Mouse (Mus musculus) limb, embryonic 15.5 days (tissue): ENCODE measurements around the gene Cask. TPM values are rescaled to one million over a fixed set of nuclear protein-coding genes. Genes with fewer than 3 reads are reported as not detected.
"Not testable (repeated sequence)": the region's sequence is repeated elsewhere in the genome, so short reads cannot be mapped to it uniquely, and the experiment has no call there.

Experiments used
- ATAC-seq: fragments of 200-750 bp; cut with Nextera tagmentation; 2 replicates; pipeline ENCODE4 v1.8.0; 2017; ENCODE audit warnings: low read depth, moderate TSS enrichment; ENCODE audit not compliant: insufficient number of reproducible peaks, low FRiP score, low TSS enrichment
- H3K27ac ChIP-seq: fragments of 300-500 bp; sonication (generic); 2 replicates; pipeline ENCODE4 v1.5.1; 2015; ENCODE audit warnings: moderate library complexity, mild to moderate bottlenecking, inconsistent platforms
- H3K27me3 ChIP-seq: fragments of 300-500 bp; sonication (generic); 2 replicates; pipeline ENCODE4 v1.6.1; 2015; ENCODE audit warnings: inconsistent platforms
- H3K36me3 ChIP-seq: fragments of 300-500 bp; sonication (generic); 2 replicates; pipeline ENCODE4 v1.6.1; 2015; ENCODE audit warnings: inconsistent platforms
- H3K4me1 ChIP-seq: fragments of 300-500 bp; sonication (generic); 2 replicates; pipeline ENCODE4 v1.6.1; 2015; ENCODE audit warnings: inconsistent platforms
- H3K4me2 ChIP-seq: fragments of 300-500 bp; sonication (generic); 2 replicates; pipeline ENCODE4 v1.6.1; 2015; ENCODE audit warnings: mild to moderate bottlenecking, inconsistent platforms
- H3K4me3 ChIP-seq: fragments of 300-500 bp; sonication (generic); 2 replicates; pipeline ENCODE4 v1.5.1; 2015; ENCODE audit warnings: mild to moderate bottlenecking, inconsistent platforms
- H3K9ac ChIP-seq: fragments of 300-500 bp; sonication (generic); 2 replicates; pipeline ENCODE4 v1.6.1; 2015; ENCODE audit warnings: inconsistent platforms
- H3K9me3 ChIP-seq: fragments of 300-500 bp; sonication (generic); 2 replicates; pipeline ENCODE4 v1.6.1; 2016; ENCODE audit warnings: inconsistent platforms
- WGBS: fragments of 180-500 bp; shearing (Covaris S2); methylation state at CpG from one replicate; pipeline ENCODE4 v1.1.7; 2015; 5-methylcytosine and 5-hydroxymethylcytosine counted together
- polyA plus RNA-seq: library from polyadenylated mRNA; unstranded; fragments of >200 nt; fragmentation: Nextera tagmentation; extraction: Ambion mirVana; gene quantifications from 2 replicates; pipeline ENCODE4 v1.2.1, GENCODE M21; 2015

The Cask gene
- polyA plus RNA-seq, 1 experiment from 2014 or later, result 18.9 TPM

- no peak for ATAC-seq
- H3K4me1 ChIP-seq, result no peaks in the 10 kb centered on the region
- WGBS, result 83% methylated on average over 1 of the region's 1 CpGs
- no peaks in the 10 kb centered on the region for H3K9me3 ChIP-seq
- H3K4me3 ChIP-seq, result no peak overlapping the region
- no peaks in the 10 kb centered on the region for H3K27me3 ChIP-seq
- no peaks in the 10 kb centered on the region for H3K36me3 ChIP-seq
- H3K9ac ChIP-seq, result no peak overlapping the region
- H3K27ac ChIP-seq, result no peak overlapping the region
- H3K4me2 ChIP-seq, result no peak overlapping the region
Measured at GRCm38 (mm10) chrX:13822792-13823191, 28.4 kb downstream of the Cask start.

DNA sequence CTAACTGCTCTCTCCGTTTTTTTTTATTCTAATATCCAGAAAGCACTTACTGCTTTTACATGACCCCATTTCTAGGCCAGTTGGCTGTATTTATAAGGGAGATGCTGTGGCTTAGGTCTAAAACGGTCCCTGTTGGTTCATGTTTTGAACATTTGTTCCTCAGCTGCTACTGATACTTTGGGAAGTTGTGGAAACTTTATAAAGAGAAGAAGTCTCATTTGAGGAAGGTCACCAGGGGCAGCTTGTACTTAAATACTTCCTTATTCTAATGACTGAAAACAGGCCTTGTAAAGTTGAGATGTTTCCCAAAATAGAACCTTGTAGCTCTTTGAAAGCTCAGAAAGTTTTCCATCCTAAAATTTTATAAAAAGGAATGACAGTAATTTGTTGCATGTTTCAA lies 52.4 kb downstream of the Cask start:
- Histone ChIP-seq H3K9ac (no peak overlapping the region), H3K4me1 (no peaks in the 10 kb centered on the region), H3K36me3 (no peaks in the 10 kb centered on the region), H3K4me2 (no peak overlapping the region), H3K27me3 (no peaks in the 10 kb centered on the region), H3K9me3 (no peaks in the 10 kb centered on the region), H3K4me3 (no peak overlapping the region), H3K27ac (no peak overlapping the region)
- no peak for ATAC-seq
- WGBS, result 51% methylated on average over 2 of the region's 2 CpGs

GRCm38 (mm10) chrX:13765672-13766071 lies 85.5 kb downstream of the Cask start:
- Histone ChIP-seq H3K4me1 (no peaks in the 10 kb centered on the region), H3K27ac (no peak overlapping the region), H3K4me2 (no peak overlapping the region), H3K4me3 (no peak overlapping the region), H3K9me3 (no peaks in the 10 kb centered on the region), H3K27me3 (no peaks in the 10 kb centered on the region), H3K9ac (no peak overlapping the region), H3K36me3 (no peaks in the 10 kb centered on the region)
- 93% methylated on average over 1 of the region's 1 CpGs for WGBS
- ATAC-seq, result no peak

- ATAC-seq, result no peak
- 66% methylated on average over 1 of the region's 1 CpGs for WGBS
Measured at GRCm38 (mm10) chrX:13765024-13765423, 86.1 kb downstream of the Cask start.

GRCm38 (mm10) chrX:13757279-13758005 lies 93.7 kb downstream of the Cask start:
- ATAC-seq, result no peak
- H3K27me3 ChIP-seq, result no peaks in the 10 kb centered on the region
- no peak overlapping the region for H3K4me3 ChIP-seq
- H3K4me1 ChIP-seq, result no peaks in the 10 kb centered on the region
- H3K9me3 ChIP-seq, result no peaks in the 10 kb centered on the region
- H3K4me2 ChIP-seq, result no peak overlapping the region
- H3K36me3 ChIP-seq, result no peaks in the 10 kb centered on the region
- WGBS, result 34% methylated on average over 3 of the region's 3 CpGs
- H3K27ac ChIP-seq, result no peak overlapping the region
- no peak overlapping the region for H3K9ac ChIP-seq

More at GRCm38 (mm10) chrX:13765024-13765423, 86.1 kb downstream of the Cask start:
- Histone ChIP-seq H3K27ac (no peak overlapping the region), H3K4me3 (no peak overlapping the region), H3K9me3 (no peaks in the 10 kb centered on the region), H3K9ac (no peak overlapping the region), H3K4me2 (no peak overlapping the region), H3K27me3 (no peaks in the 10 kb centered on the region), H3K36me3 (no peaks in the 10 kb centered on the region), H3K4me1 (no peaks in the 10 kb centered on the region)

DNA sequence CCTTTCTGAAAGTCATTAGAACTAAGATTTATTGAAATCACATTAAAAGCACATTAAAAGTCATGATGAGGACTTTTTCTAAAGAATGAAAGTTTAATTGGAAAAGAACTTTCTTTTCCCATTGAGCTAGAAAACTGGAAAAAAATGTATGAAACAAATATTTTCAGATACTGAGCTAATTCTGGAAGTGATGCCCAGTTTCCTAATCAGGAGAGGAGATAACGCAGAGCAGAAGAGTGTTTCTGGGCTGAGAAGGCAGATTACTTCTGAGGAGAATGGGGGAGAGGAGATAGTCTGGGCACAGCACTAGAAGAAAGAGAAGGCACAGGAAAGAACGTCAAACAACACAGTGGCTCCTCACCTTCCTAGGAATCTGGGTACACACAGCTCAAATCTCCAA lies 110.1 kb downstream of the Cask start:
- no peak overlapping the region for H3K4me3 ChIP-seq
- no peak for ATAC-seq
- H3K4me2 ChIP-seq, result no peak overlapping the region
- H3K4me1 ChIP-seq, result no peaks in the 10 kb centered on the region
- no peak overlapping the region for H3K9ac ChIP-seq
- no peak overlapping the region for H3K27ac ChIP-seq
- WGBS, result 69% methylated on average over 2 of the region's 2 CpGs
- no peaks in the 10 kb centered on the region for H3K36me3 ChIP-seq
- no peaks in the 10 kb centered on the region for H3K9me3 ChIP-seq
- H3K27me3 ChIP-seq, result no peaks in the 10 kb centered on the region

DNA sequence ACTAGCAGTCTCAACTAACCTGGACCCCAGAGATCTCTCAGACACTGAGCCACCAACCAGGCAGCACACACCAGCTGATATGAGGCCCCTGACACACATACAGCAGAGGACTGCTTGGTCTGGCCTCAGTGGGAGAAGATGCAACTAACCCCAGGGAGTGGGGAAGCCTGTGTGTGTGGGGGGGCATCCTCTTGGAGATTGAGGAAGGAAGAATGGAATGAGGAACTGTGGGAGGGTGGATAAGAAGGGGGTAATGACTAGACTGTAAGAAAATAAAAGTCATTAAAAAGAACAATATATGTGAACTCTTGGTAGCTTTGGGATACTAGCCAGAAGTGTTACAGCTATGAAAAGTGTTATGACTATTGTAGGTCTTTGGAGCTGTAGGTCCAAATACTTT lies 120.4 kb downstream of the Cask start:
- H3K4me2 ChIP-seq, H3K27ac ChIP-seq, H3K36me3 ChIP-seq, H3K9me3 ChIP-seq, ATAC-seq, H3K4me3 ChIP-seq, H3K9ac ChIP-seq, H3K4me1 ChIP-seq, H3K27me3 ChIP-seq: not testable (repeated sequence)

DNA sequence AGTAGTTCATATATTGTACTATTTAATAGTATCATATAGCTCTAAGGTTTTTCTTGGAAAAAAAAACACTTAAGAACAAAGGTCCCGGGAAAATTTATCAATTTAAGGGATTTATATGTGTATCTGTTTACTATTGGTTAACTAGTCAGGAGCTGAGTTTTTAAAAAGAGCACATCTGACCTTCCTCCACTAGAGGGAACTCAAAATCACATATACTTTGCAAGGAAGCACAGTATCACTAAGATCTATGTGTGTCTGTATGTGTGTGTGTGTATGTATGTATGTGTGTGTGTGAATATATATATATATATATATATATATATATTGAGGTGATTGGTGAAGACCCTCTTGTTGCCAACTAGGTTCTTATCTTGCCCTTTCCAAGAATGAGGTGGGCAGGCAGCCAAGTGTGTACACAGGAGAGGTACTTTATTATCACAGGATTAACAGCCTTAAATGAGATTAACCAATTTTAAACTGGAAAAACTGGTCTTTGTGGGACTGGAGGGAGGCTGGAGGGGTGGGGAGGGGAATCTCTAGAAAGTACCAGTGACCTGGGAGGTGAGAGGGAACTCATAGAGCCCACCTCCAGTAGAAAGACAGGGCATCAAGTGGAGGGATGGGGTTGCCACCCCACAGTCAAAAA lies 121.2 kb downstream of the Cask start:
- no peaks in the 10 kb centered on the region for H3K9me3 ChIP-seq
- 71% methylated on average over 1 of the region's 1 CpGs for WGBS
- no peaks in the 10 kb centered on the region for H3K4me1 ChIP-seq
- no peak overlapping the region for H3K4me2 ChIP-seq
- no peak overlapping the region for H3K27ac ChIP-seq
- no peak for ATAC-seq
- no peaks in the 10 kb centered on the region for H3K27me3 ChIP-seq
- no peak overlapping the region for H3K9ac ChIP-seq
- H3K36me3 ChIP-seq, result no peaks in the 10 kb centered on the region
- no peak overlapping the region for H3K4me3 ChIP-seq

DNA sequence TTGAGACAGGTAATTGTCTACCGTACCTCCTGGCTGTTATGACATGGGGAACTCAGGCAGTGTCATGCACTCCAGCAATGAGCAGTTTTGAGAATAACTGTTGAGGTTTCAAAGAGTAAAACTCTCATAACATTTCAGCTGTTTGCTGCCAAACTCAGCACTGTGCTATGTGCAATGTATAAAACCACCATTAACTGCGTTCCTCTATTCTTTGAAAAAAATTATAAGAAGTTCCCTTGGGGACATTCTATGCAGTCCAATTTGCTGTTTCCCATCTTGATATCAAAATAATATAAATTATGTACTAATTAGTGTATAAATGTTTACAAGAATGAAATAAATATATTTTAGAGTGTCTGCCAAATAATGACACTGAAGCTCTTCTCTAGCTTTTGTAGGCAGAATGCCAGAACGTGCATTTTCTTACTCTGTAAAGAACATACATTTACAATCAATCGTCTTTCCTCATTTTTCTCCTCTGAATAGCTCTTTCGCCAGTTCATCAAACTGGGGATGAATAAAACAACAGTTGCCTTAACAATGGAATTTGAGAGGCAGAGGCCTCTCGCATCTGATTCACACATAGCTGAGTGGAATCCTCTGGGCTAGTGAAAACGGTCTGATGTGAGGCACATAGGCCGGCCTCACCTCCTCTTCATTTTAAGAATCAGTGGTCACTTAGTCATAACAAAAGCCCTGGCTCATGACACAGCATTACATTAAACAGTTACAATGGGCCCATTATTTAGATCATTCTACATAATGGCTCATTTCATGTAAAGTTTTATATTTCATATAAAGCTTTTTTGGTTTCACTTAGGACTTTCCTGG lies 125.4 kb downstream of the Cask start:
- no peak overlapping the region for H3K27ac ChIP-seq
- no peak overlapping the region for H3K9ac ChIP-seq
- ATAC-seq, result no peak
- no peak overlapping the region for H3K4me3 ChIP-seq
- H3K27me3 ChIP-seq, result no peaks in the 10 kb centered on the region
- H3K36me3 ChIP-seq, result no peaks in the 10 kb centered on the region
- no peaks in the 10 kb centered on the region for H3K9me3 ChIP-seq
- 67% methylated on average over 8 of the region's 8 CpGs for WGBS
- no peak overlapping the region for H3K4me2 ChIP-seq
- H3K4me1 ChIP-seq, result no peaks in the 10 kb centered on the region

DNA sequence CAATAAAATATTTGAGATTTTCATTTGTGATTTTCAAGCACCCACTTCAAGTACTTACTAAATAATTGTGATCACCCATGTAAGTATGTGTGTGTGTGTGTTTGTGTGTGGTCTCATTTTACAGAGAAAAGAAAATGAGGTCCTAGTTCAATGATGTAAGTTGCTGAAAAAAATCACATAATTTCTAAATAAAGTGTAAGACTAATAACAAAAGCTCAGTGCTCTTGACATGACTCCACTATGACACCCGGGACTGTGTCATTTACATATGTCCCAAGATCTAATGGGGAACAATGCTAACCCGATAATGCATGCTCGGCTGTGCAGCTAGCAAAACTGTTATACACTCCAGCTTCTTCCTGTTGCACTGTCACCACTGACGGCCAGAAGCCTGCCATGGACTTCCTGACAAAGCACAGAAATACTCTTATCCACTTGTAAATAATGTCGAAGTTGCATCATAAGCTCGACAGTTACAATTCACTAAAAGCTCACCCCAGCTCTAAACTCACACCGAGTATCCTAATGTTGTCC lies 130.8 kb downstream of the Cask start:
- no peaks in the 10 kb centered on the region for H3K4me1 ChIP-seq
- WGBS, result 79% methylated on average over 7 of the region's 7 CpGs
- no peak overlapping the region for H3K27ac ChIP-seq
- H3K36me3 ChIP-seq, result no peaks in the 10 kb centered on the region
- H3K4me2 ChIP-seq, result no peak overlapping the region
- no peak overlapping the region for H3K4me3 ChIP-seq
- H3K9me3 ChIP-seq, result no peaks in the 10 kb centered on the region
- no peaks in the 10 kb centered on the region for H3K27me3 ChIP-seq
- no peak overlapping the region for H3K9ac ChIP-seq
- ATAC-seq, result no peak

- Histone ChIP-seq H3K9me3 (no peaks in the 10 kb centered on the region), H3K27me3 (no peaks in the 10 kb centered on the region), H3K27ac (no peak overlapping the region), H3K36me3 (no peaks in the 10 kb centered on the region), H3K4me2 (no peak overlapping the region), H3K4me1 (no peaks in the 10 kb centered on the region), H3K9ac (no peak overlapping the region), H3K4me3 (no peak overlapping the region)
- 52% methylated on average over 1 of the region's 1 CpGs for WGBS
- ATAC-seq, result no peak
Measured at GRCm38 (mm10) chrX:13718283-13718682, 132.9 kb downstream of the Cask start.
